Mouse (Mus musculus) intestine, embryonic 15.5 days (tissue): ENCODE measurements around the gene Tagln3. TPM values are rescaled to one million over a fixed set of nuclear protein-coding genes. Genes with fewer than 3 reads are reported as not detected.

Experiments used
- ATAC-seq: fragments of 200-750 bp; cut with Nextera tagmentation; 2 replicates; pipeline ENCODE4 v1.8.0; 2017; ENCODE audit warnings: moderate TSS enrichment, moderate library complexity
- H3K27ac ChIP-seq: fragments of 300-500 bp; sonication (generic); 2 replicates; pipeline ENCODE4 v1.5.1; 2015; ENCODE audit warnings: mild to moderate bottlenecking, inconsistent platforms
- H3K27me3 ChIP-seq: fragments of 300-500 bp; sonication (generic); replicated peaks from 2 replicates; pipeline ENCODE4 v1.6.1; 2015; ENCODE audit warnings: inconsistent platforms
- H3K36me3 ChIP-seq: fragments of 300-500 bp; sonication (generic); 2 replicates; pipeline ENCODE4 v1.6.1; 2015; ENCODE audit warnings: inconsistent platforms
- H3K4me1 ChIP-seq: fragments of 300-500 bp; sonication (generic); replicated peaks from 2 replicates; pipeline ENCODE4 v1.6.1; 2015; ENCODE audit warnings: inconsistent platforms
- H3K4me2 ChIP-seq: fragments of 300-500 bp; sonication (generic); replicated peaks from 2 replicates; pipeline ENCODE4 v1.6.1; 2015; ENCODE audit warnings: mild to moderate bottlenecking, inconsistent platforms
- H3K4me3 ChIP-seq: fragments of 300-500 bp; sonication (generic); replicated peaks from 2 replicates; pipeline ENCODE4 v1.5.1; 2015; ENCODE audit warnings: inconsistent platforms
- H3K9ac ChIP-seq: fragments of 300-500 bp; sonication (generic); 2 replicates; pipeline ENCODE4 v1.6.1; 2015; ENCODE audit warnings: inconsistent platforms
- H3K9me3 ChIP-seq: fragments of 300-500 bp; sonication (generic); 2 replicates; pipeline ENCODE4 v1.6.1; 2016; ENCODE audit warnings: inconsistent platforms
- WGBS: fragments of 180-500 bp; shearing (Covaris S2); methylation state at CpG from one replicate; pipeline ENCODE4 v1.1.7; 2015; 5-methylcytosine and 5-hydroxymethylcytosine counted together
- polyA plus RNA-seq: library from polyadenylated mRNA; unstranded; fragments of >200 nt; fragmentation: Nextera tagmentation; extraction: Ambion mirVana; gene quantifications from 2 replicates; pipeline ENCODE4 v1.2.1, GENCODE M21; 2015

The Tagln3 gene
- polyA plus RNA-seq = 28.0 and 28.1 TPM in 2 replicates

GRCm38 (mm10) chr16:45724061-45724741 is at the start of gene Tagln3:
Tagln3 (minus strand) TSS chr16:45724608.
- Histone ChIP-seq H3K4me2 (peak within 1 kb of the TSS; percentile 96), H3K27me3 (no peaks in the 10 kb centered on the region), H3K4me1 (peaks cover 11% of the 10 kb centered on the region), H3K36me3 (no peaks in the 10 kb centered on the region), H3K4me3 (peak within 1 kb of the TSS; percentile 47), H3K9ac (peak within 1 kb of the TSS; percentile 46), H3K27ac (peak within 1 kb of the TSS; percentile 2; the same call in 1 of the 2 replicates), H3K9me3 (no peaks in the 10 kb centered on the region)
- ATAC-seq = peak; percentile 69
- 2% methylated on average over 30 of the region's 30 CpGs for WGBS

GRCm38 (mm10) chr16:45770914-45771313 is 46.5 kb upstream of the Tagln3 start:
- no peak overlapping the region for H3K4me2 ChIP-seq
- no peak overlapping the region for H3K4me3 ChIP-seq
- H3K36me3 ChIP-seq = no peaks in the 10 kb centered on the region
- no peak for ATAC-seq
- no peaks in the 10 kb centered on the region for H3K4me1 ChIP-seq
- H3K27me3 ChIP-seq = no peaks in the 10 kb centered on the region
- H3K9me3 ChIP-seq = no peaks in the 10 kb centered on the region
- H3K27ac ChIP-seq = no peak overlapping the region
- 91% methylated on average over 6 of the region's 6 CpGs for WGBS
- H3K9ac ChIP-seq = no peak overlapping the region

- no peak overlapping the region for H3K27ac ChIP-seq
- no peak for ATAC-seq
These were observed 43.6 kb upstream of the Tagln3 start for GRCm38 (mm10) chr16:45767853-45768640.

GRCm38 (mm10) chr16:45767434-45767833 is 43.0 kb upstream of the Tagln3 start:
- Histone ChIP-seq H3K4me2 (no peak overlapping the region), H3K9me3 (no peaks in the 10 kb centered on the region), H3K36me3 (no peaks in the 10 kb centered on the region), H3K4me1 (no peaks in the 10 kb centered on the region), H3K27me3 (no peaks in the 10 kb centered on the region), H3K4me3 (no peak overlapping the region), H3K9ac (no peak overlapping the region), H3K27ac (no peak overlapping the region)
- WGBS = 45% methylated on average over 4 of the region's 4 CpGs
- no peak for ATAC-seq

More at GRCm38 (mm10) chr16:45767853-45768640, 43.6 kb upstream of the Tagln3 start:
- Histone ChIP-seq H3K9ac (no peak overlapping the region), H3K4me2 (no peak overlapping the region), H3K4me1 (no peaks in the 10 kb centered on the region), H3K4me3 (no peak overlapping the region), H3K27me3 (no peaks in the 10 kb centered on the region), H3K9me3 (no peaks in the 10 kb centered on the region), H3K36me3 (no peaks in the 10 kb centered on the region)
- 65% methylated on average over 10 of the region's 10 CpGs for WGBS

GRCm38 (mm10) chr16:45765801-45766494 is 41.5 kb upstream of the Tagln3 start:
- no peak overlapping the region for H3K4me2 ChIP-seq
- ATAC-seq = no peak
- H3K27me3 ChIP-seq = no peaks in the 10 kb centered on the region
- no peak overlapping the region for H3K4me3 ChIP-seq
- H3K36me3 ChIP-seq = no peaks in the 10 kb centered on the region
- 78% methylated on average over 7 of the region's 7 CpGs for whole genome bisulfite sequencing
- no peaks in the 10 kb centered on the region for H3K9me3 ChIP-seq
- no peaks in the 10 kb centered on the region for H3K4me1 ChIP-seq
- H3K9ac ChIP-seq = no peak overlapping the region
- no peak overlapping the region for H3K27ac ChIP-seq

GRCm38 (mm10) chr16:45765102-45765501 is 40.7 kb upstream of the Tagln3 start:
- Histone ChIP-seq H3K9me3 (no peaks in the 10 kb centered on the region), H3K4me1 (no peaks in the 10 kb centered on the region), H3K4me2 (no peak overlapping the region), H3K27me3 (no peaks in the 10 kb centered on the region), H3K36me3 (no peaks in the 10 kb centered on the region), H3K4me3 (no peak overlapping the region), H3K9ac (no peak overlapping the region), H3K27ac (no peak overlapping the region)
- ATAC-seq = no peak
- WGBS = 85% methylated on average over 3 of the region's 3 CpGs

GRCm38 (mm10) chr16:45762859-45763505 is 38.6 kb upstream of the Tagln3 start:
- no peaks in the 10 kb centered on the region for H3K27me3 ChIP-seq
- no peak overlapping the region for H3K27ac ChIP-seq
- WGBS = 85% methylated on average over 13 of the region's 13 CpGs

GRCm38 (mm10) chr16:45761425-45761824 is 37.0 kb upstream of the Tagln3 start:
- no peak overlapping the region for H3K4me3 ChIP-seq
- H3K9me3 ChIP-seq = no peaks in the 10 kb centered on the region
- no peaks in the 10 kb centered on the region for H3K4me1 ChIP-seq
- H3K27me3 ChIP-seq = no peaks in the 10 kb centered on the region
- 59% methylated on average over 1 of the region's 1 CpGs for WGBS
- ATAC-seq = no peak
- H3K36me3 ChIP-seq = peaks cover 5% of the 10 kb centered on the region; the same call in 1 of the 2 replicates
- no peak overlapping the region for H3K27ac ChIP-seq
- H3K9ac ChIP-seq = no peak overlapping the region
- no peak overlapping the region for H3K4me2 ChIP-seq

More at GRCm38 (mm10) chr16:45762859-45763505, 38.6 kb upstream of the Tagln3 start:
- Histone ChIP-seq H3K4me2 (no peak overlapping the region), H3K9me3 (no peaks in the 10 kb centered on the region), H3K4me3 (no peak overlapping the region), H3K36me3 (peaks cover under 1% of the 10 kb centered on the region; the same call in 1 of the 2 replicates), H3K9ac (no peak overlapping the region), H3K4me1 (no peaks in the 10 kb centered on the region)
- ATAC-seq = no peak

- Histone ChIP-seq H3K36me3 (peaks cover 5% of the 10 kb centered on the region; the same call in 1 of the 2 replicates), H3K9ac (no peak overlapping the region), H3K4me1 (no peaks in the 10 kb centered on the region), H3K27ac (no peak overlapping the region), H3K4me3 (no peak overlapping the region), H3K9me3 (no peaks in the 10 kb centered on the region), H3K4me2 (no peak overlapping the region), H3K27me3 (no peaks in the 10 kb centered on the region)
- no peak for ATAC-seq
- 88% methylated on average over 9 of the region's 9 CpGs for WGBS
These were observed 34.4 kb upstream of the Tagln3 start for GRCm38 (mm10) chr16:45758726-45759269.

GRCm38 (mm10) chr16:45757421-45758078 is 33.1 kb upstream of the Tagln3 start:
- H3K9me3 ChIP-seq = no peaks in the 10 kb centered on the region
- H3K4me3 ChIP-seq = no peak overlapping the region
- ATAC-seq = no peak
- no peak overlapping the region for H3K27ac ChIP-seq
- no peaks in the 10 kb centered on the region for H3K27me3 ChIP-seq
- no peak overlapping the region for H3K9ac ChIP-seq
- no peak overlapping the region for H3K4me2 ChIP-seq
- WGBS = 80% methylated on average over 12 of the region's 12 CpGs
- H3K36me3 ChIP-seq = peaks cover 5% of the 10 kb centered on the region; the same call in 1 of the 2 replicates
- no peaks in the 10 kb centered on the region for H3K4me1 ChIP-seq

GRCm38 (mm10) chr16:45756855-45757254 is 32.4 kb upstream of the Tagln3 start:
- peaks cover 5% of the 10 kb centered on the region; the same call in 1 of the 2 replicates for H3K36me3 ChIP-seq
- ATAC-seq = peak; percentile 71
- 39% methylated on average over 9 of the region's 9 CpGs for WGBS
- H3K27me3 ChIP-seq = no peaks in the 10 kb centered on the region
- H3K4me2 ChIP-seq = no peak overlapping the region
- no peak overlapping the region for H3K4me3 ChIP-seq
- no peak overlapping the region for H3K9ac ChIP-seq
- H3K9me3 ChIP-seq = no peaks in the 10 kb centered on the region
- no peaks in the 10 kb centered on the region for H3K4me1 ChIP-seq
- no peak overlapping the region for H3K27ac ChIP-seq
